Mouse (Mus musculus) hindbrain, embryonic 11.5 days (tissue): Measurements from ENCODE around the gene Acaca. TPM values are rescaled to one million over a fixed set of nuclear protein-coding genes. Genes with fewer than 3 reads are reported as not detected.
"Not testable (repeated sequence)": the region's sequence is repeated elsewhere in the genome, so short reads cannot be mapped to it uniquely, and the experiment has no call there.

Experiments
- ATAC-seq: fragments of 200-750 bp; cut with Nextera tagmentation; 2 replicates; pipeline ENCODE4 v1.8.0; 2017; ENCODE audit warnings: mild to moderate bottlenecking, moderate TSS enrichment, moderate library complexity; ENCODE audit not compliant: low FRiP score
- DNase-seq: peaks from one replicate; pipeline ENCODE4 v3.0.0-alpha.2; 2015; ENCODE audit warnings: low spot score
- H3K27ac ChIP-seq: fragments of 300-500 bp; sonication (generic); 2 replicates; pipeline ENCODE4 v1.5.1; 2014; ENCODE audit warnings: mild to moderate bottlenecking, low read depth, low read length
- H3K27me3 ChIP-seq: fragments of 300-500 bp; sonication (generic); 2 replicates; pipeline ENCODE4 v1.6.1; 2014; ENCODE audit warnings: mild to moderate bottlenecking, low read length, moderate library complexity, mixed read lengths; ENCODE audit not compliant: control insufficient read depth, insufficient read depth
- H3K36me3 ChIP-seq: fragments of 300-500 bp; sonication (generic); 2 replicates; pipeline ENCODE4 v1.6.1; 2014; ENCODE audit warnings: mild to moderate bottlenecking, low read length, moderate library complexity, mixed read lengths; ENCODE audit not compliant: control insufficient read depth, insufficient read depth
- H3K4me1 ChIP-seq: fragments of 300-500 bp; sonication (generic); replicated peaks from 2 replicates; pipeline ENCODE4 v1.6.1; 2014; ENCODE audit warnings: low read length, mixed read lengths; ENCODE audit not compliant: control insufficient read depth, insufficient read depth
- H3K4me2 ChIP-seq: fragments of 300-500 bp; sonication (generic); replicated peaks from 2 replicates; pipeline ENCODE4 v1.6.1; 2014; ENCODE audit warnings: mild to moderate bottlenecking, low read depth, low read length
- H3K4me3 ChIP-seq: fragments of 300-500 bp; sonication (generic); 2 replicates; pipeline ENCODE4 v1.5.1; 2014; ENCODE audit warnings: low read depth, low read length
- H3K9ac ChIP-seq: fragments of 300-500 bp; sonication (generic); 2 replicates; pipeline ENCODE4 v1.6.1; 2014; ENCODE audit warnings: low read depth, low read length
- H3K9me3 ChIP-seq: fragments of 300-500 bp; sonication (generic); 2 replicates; pipeline ENCODE4 v1.6.1; 2016; ENCODE audit warnings: low read length; ENCODE audit not compliant: control insufficient read depth
- WGBS: fragments of 180-500 bp; shearing (Covaris S2); extraction: QIAGEN DNeasy Blood & Tissue Kit; methylation state at CpG from one replicate; pipeline ENCODE4 v1.1.7; 2014; 5-methylcytosine and 5-hydroxymethylcytosine counted together
- polyA plus RNA-seq: library from polyadenylated mRNA; unstranded; fragments of >200 nt; fragmentation: Nextera tagmentation; extraction: Ambion mirVana; gene quantifications from 2 replicates; pipeline ENCODE4 v1.2.1, GENCODE M21; 2014

Acaca gene
- polyA plus RNA-seq, 1 experiment from 2014 or later: 35.3 TPM

- H3K4me2 ChIP-seq, H3K27me3 ChIP-seq, H3K36me3 ChIP-seq, H3K9me3 ChIP-seq, H3K9ac ChIP-seq, H3K4me3 ChIP-seq, H3K27ac ChIP-seq, DNase-seq, H3K4me1 ChIP-seq, ATAC-seq: not testable (repeated sequence)
- 81% methylated on average over 7 of the region's 7 CpGs for WGBS
Observed at GRCm38 (mm10) chr11:84392066-84392465, 262.6 kb downstream of the Acaca start.

GRCm38 (mm10) chr11:84393571-84393970 lies 264.1 kb downstream of the Acaca start:
- Histone ChIP-seq H3K4me3 (no peak overlapping the region), H3K27me3 (no peaks in the 10 kb centered on the region), H3K4me1 (no peaks in the 10 kb centered on the region), H3K9ac (no peak overlapping the region), H3K36me3 (0 out of 2 replicates have a peak, but pooled peaks cover 2% of the 10 kb centered on the region), H3K9me3 (no peaks in the 10 kb centered on the region), H3K27ac (no peak overlapping the region), H3K4me2 (no peak overlapping the region)
- WGBS: 81% methylated on average over 7 of the region's 7 CpGs
- ATAC-seq (no peak), DNase-seq (no peak)

- Histone ChIP-seq H3K4me2 (no peak overlapping the region), H3K27me3 (no peaks in the 10 kb centered on the region), H3K36me3 (0 out of 2 replicates have a peak, but pooled peaks cover 2% of the 10 kb centered on the region), H3K9me3 (no peaks in the 10 kb centered on the region), H3K27ac (no peak overlapping the region), H3K4me3 (no peak overlapping the region), H3K4me1 (no peaks in the 10 kb centered on the region), H3K9ac (no peak overlapping the region)
- 91% methylated on average over 1 of the region's 1 CpGs for WGBS
- DNase-seq (no peak), ATAC-seq (no peak)
Observed at GRCm38 (mm10) chr11:84395010-84395409, 265.5 kb downstream of the Acaca start.

GRCm38 (mm10) chr11:84406733-84407132 lies 277.3 kb downstream of the Acaca start:
- no peaks in the 10 kb centered on the region for H3K27me3 ChIP-seq
- no peak overlapping the region for H3K4me3 ChIP-seq
- DNase-seq (no peak), ATAC-seq (no peak)
- 0 out of 2 replicates have a peak, but pooled peaks cover 2% of the 10 kb centered on the region for H3K4me1 ChIP-seq
- no peaks in the 10 kb centered on the region for H3K9me3 ChIP-seq
- H3K36me3 ChIP-seq: no peaks in the 10 kb centered on the region
- H3K27ac ChIP-seq: no peak overlapping the region
- no peak overlapping the region for H3K4me2 ChIP-seq
- no peak overlapping the region for H3K9ac ChIP-seq
- 94% methylated on average over 4 of the region's 4 CpGs for WGBS

DNA sequence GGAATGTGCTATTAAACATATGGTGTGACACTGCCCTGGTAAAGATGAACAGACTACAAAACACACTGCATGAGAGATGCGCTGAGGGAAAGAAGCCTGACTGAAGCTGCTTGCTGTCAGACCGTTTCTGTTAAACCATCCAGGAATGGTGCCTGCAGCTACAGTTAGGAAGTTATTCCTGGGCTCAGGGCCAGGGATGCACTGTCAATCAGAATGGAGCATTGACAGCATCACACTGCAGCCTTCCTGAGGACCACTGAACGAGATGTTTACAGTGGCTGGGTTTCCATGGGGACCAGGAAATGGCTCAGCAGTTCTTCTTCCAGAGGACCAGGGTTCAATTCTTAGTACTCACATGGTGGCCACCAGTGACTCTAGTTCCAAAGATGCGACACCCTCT lies 280.9 kb downstream of the Acaca start:
- no peak overlapping the region for H3K27ac ChIP-seq
- ATAC-seq (no peak), DNase-seq (no peak)
- no peak overlapping the region for H3K9ac ChIP-seq
- 75% methylated on average over 4 of the region's 4 CpGs for WGBS
- H3K4me2 ChIP-seq: no peak overlapping the region
- H3K4me1 ChIP-seq: no peaks in the 10 kb centered on the region
- H3K9me3 ChIP-seq: no peaks in the 10 kb centered on the region
- H3K4me3 ChIP-seq: no peak overlapping the region
- no peaks in the 10 kb centered on the region for H3K36me3 ChIP-seq
- no peaks in the 10 kb centered on the region for H3K27me3 ChIP-seq

GRCm38 (mm10) chr11:84410879-84411641 lies 281.6 kb downstream of the Acaca start:
- Histone ChIP-seq H3K27me3 (no peaks in the 10 kb centered on the region), H3K4me2 (no peak overlapping the region), H3K36me3 (no peaks in the 10 kb centered on the region), H3K27ac (no peak overlapping the region), H3K9me3 (no peaks in the 10 kb centered on the region), H3K4me3 (no peak overlapping the region), H3K9ac (no peak overlapping the region), H3K4me1 (no peaks in the 10 kb centered on the region)
- 71% methylated on average over 7 of the region's 7 CpGs for WGBS
- DNase-seq (no peak), ATAC-seq (no peak)

GRCm38 (mm10) chr11:84411642-84412018 lies 282.2 kb downstream of the Acaca start:
- H3K9me3 ChIP-seq: no peaks in the 10 kb centered on the region
- 70% methylated on average over 7 of the region's 7 CpGs for WGBS
- no peaks in the 10 kb centered on the region for H3K27me3 ChIP-seq
- ATAC-seq: no peak
- H3K4me2 ChIP-seq: no peak overlapping the region
- no peaks in the 10 kb centered on the region for H3K4me1 ChIP-seq
- H3K9ac ChIP-seq: no peak overlapping the region
- H3K36me3 ChIP-seq: no peaks in the 10 kb centered on the region
- no peak overlapping the region for H3K4me3 ChIP-seq
- DNase-seq: no peak
- H3K27ac ChIP-seq: no peak overlapping the region

GRCm38 (mm10) chr11:84412201-84412934 lies 282.9 kb downstream of the Acaca start:
- Histone ChIP-seq H3K4me1 (no peaks in the 10 kb centered on the region), H3K4me2 (no peak overlapping the region), H3K9ac (no peak overlapping the region), H3K27ac (no peak overlapping the region), H3K27me3 (no peaks in the 10 kb centered on the region), H3K9me3 (no peaks in the 10 kb centered on the region), H3K36me3 (no peaks in the 10 kb centered on the region), H3K4me3 (no peak overlapping the region)
- 68% methylated on average over 12 of the region's 12 CpGs for WGBS
- ATAC-seq (no peak), DNase-seq (no peak)

- no peaks in the 10 kb centered on the region for H3K4me1 ChIP-seq
- no peak overlapping the region for H3K4me2 ChIP-seq
- H3K4me3 ChIP-seq: no peak overlapping the region
- WGBS: 67% methylated on average over 6 of the region's 6 CpGs
- no peaks in the 10 kb centered on the region for H3K36me3 ChIP-seq
- DNase-seq (no peak), ATAC-seq (no peak)
- no peak overlapping the region for H3K9ac ChIP-seq
- H3K27me3 ChIP-seq: no peaks in the 10 kb centered on the region
- H3K27ac ChIP-seq: no peak overlapping the region
- no peaks in the 10 kb centered on the region for H3K9me3 ChIP-seq
Observed at GRCm38 (mm10) chr11:84413111-84413510, 283.6 kb downstream of the Acaca start.
